Mouse (Mus musculus): Measurements from ENCODE around the gene Unc5b. TPM values are rescaled to one million over a fixed set of nuclear protein-coding genes. Genes with fewer than 3 reads are reported as not detected.

The Unc5b gene
- polyA plus RNA-seq, 1 experiment from 2014 or later = 10.0 TPM

- no peaks in the 10 kb centered on the region for H3K27me3 ChIP-seq
- no peak overlapping the region for H3K27ac ChIP-seq
- ATAC-seq (replicated peaks; ENCODE audit: low FRiP score) = no peak
- H3K4me2 ChIP-seq = no peak overlapping the region
- 81% methylated on average over 3 of the region's 3 CpGs for WGBS
- no peaks in the 10 kb centered on the region for H3K36me3 ChIP-seq
- H3K4me3 ChIP-seq (replicated peaks) = no peak overlapping the region
- no peak overlapping the region for H3K9ac ChIP-seq
- H3K4me1 ChIP-seq = no peaks in the 10 kb centered on the region
- no peaks in the 10 kb centered on the region for H3K9me3 ChIP-seq (replicated peaks)
These were observed 104.5 kb downstream of the Unc5b start for GRCm38 (mm10) chr10:60726896-60727295.

GRCm38 (mm10) chr10:60724496-60724895 is 106.9 kb downstream of the Unc5b start:
- WGBS = 81% methylated on average over 6 of the region's 6 CpGs
- Histone ChIP-seq H3K27ac (no peak overlapping the region), H3K36me3 (peaks cover 5% of the 10 kb centered on the region; the same call in 1 of the 2 replicates), H3K27me3 (no peaks in the 10 kb centered on the region), H3K4me1 (no peaks in the 10 kb centered on the region), H3K4me3 (replicated peaks) (no peak overlapping the region), H3K4me2 (no peak overlapping the region), H3K9me3 (replicated peaks) (no peaks in the 10 kb centered on the region), H3K9ac (no peak overlapping the region)
- no peak for ATAC-seq (replicated peaks; ENCODE audit: low FRiP score)

- no peak overlapping the region for H3K27ac ChIP-seq
- no peaks in the 10 kb centered on the region for H3K9me3 ChIP-seq (replicated peaks)
- peaks cover 10% of the 10 kb centered on the region for H3K36me3 ChIP-seq
- WGBS = 45% methylated on average over 1 of the region's 1 CpGs
- no peaks in the 10 kb centered on the region for H3K4me1 ChIP-seq
- no peaks in the 10 kb centered on the region for H3K27me3 ChIP-seq
- no peak overlapping the region for H3K4me2 ChIP-seq
- no peak overlapping the region for H3K4me3 ChIP-seq (replicated peaks)
- no peak for ATAC-seq (replicated peaks; ENCODE audit: low FRiP score)
- H3K9ac ChIP-seq = no peak overlapping the region
These were observed 108.0 kb downstream of the Unc5b start for GRCm38 (mm10) chr10:60723345-60723744.

GRCm38 (mm10) chr10:60721640-60722039 is 109.7 kb downstream of the Unc5b start:
- no peak overlapping the region for H3K4me2 ChIP-seq
- no peak for ATAC-seq (replicated peaks; ENCODE audit: low FRiP score)
- H3K27ac ChIP-seq = no peak overlapping the region
- 72% methylated on average over 12 of the region's 12 CpGs for WGBS
- no peak overlapping the region for H3K9ac ChIP-seq
- no peak overlapping the region for H3K4me3 ChIP-seq (replicated peaks)
- H3K36me3 ChIP-seq = peaks cover 12% of the 10 kb centered on the region
- no peaks in the 10 kb centered on the region for H3K9me3 ChIP-seq (replicated peaks)
- H3K27me3 ChIP-seq = no peaks in the 10 kb centered on the region
- no peaks in the 10 kb centered on the region for H3K4me1 ChIP-seq

- no peak overlapping the region for H3K4me3 ChIP-seq (replicated peaks)
- peaks cover 23% of the 10 kb centered on the region for H3K36me3 ChIP-seq
- no peaks in the 10 kb centered on the region for H3K9me3 ChIP-seq (replicated peaks)
- H3K9ac ChIP-seq = no peak overlapping the region
- no peaks in the 10 kb centered on the region for H3K4me1 ChIP-seq
- no peak overlapping the region for H3K4me2 ChIP-seq
- H3K27ac ChIP-seq = no peak overlapping the region
- H3K27me3 ChIP-seq = no peaks in the 10 kb centered on the region
- no peak for ATAC-seq (replicated peaks; ENCODE audit: low FRiP score)
- 74% methylated on average over 5 of the region's 5 CpGs for WGBS
These were observed 110.9 kb downstream of the Unc5b start for GRCm38 (mm10) chr10:60720461-60720860.

- Histone ChIP-seq H3K4me2 (no peak overlapping the region), H3K27ac (no peak overlapping the region), H3K9me3 (replicated peaks) (no peaks in the 10 kb centered on the region; the same call in 1 of the 2 replicates), H3K36me3 (peaks cover 39% of the 10 kb centered on the region), H3K9ac (no peak overlapping the region), H3K27me3 (no peaks in the 10 kb centered on the region), H3K4me1 (no peaks in the 10 kb centered on the region), H3K4me3 (replicated peaks) (no peak overlapping the region)
- 95% methylated on average over 2 of the region's 2 CpGs for WGBS
- no peak for ATAC-seq (replicated peaks; ENCODE audit: low FRiP score)
These were observed 112.9 kb downstream of the Unc5b start for GRCm38 (mm10) chr10:60718491-60718890.

GRCm38 (mm10) chr10:60716449-60716848 is 114.9 kb downstream of the Unc5b start:
- Histone ChIP-seq H3K4me3 (replicated peaks) (no peak overlapping the region), H3K4me2 (no peak overlapping the region), H3K27me3 (no peaks in the 10 kb centered on the region), H3K9me3 (replicated peaks) (no peaks in the 10 kb centered on the region; the same call in 1 of the 2 replicates), H3K27ac (no peak overlapping the region), H3K4me1 (no peaks in the 10 kb centered on the region), H3K9ac (no peak overlapping the region), H3K36me3 (peaks cover 43% of the 10 kb centered on the region)
- WGBS = 88% methylated on average over 3 of the region's 3 CpGs
- no peak for ATAC-seq (replicated peaks; ENCODE audit: low FRiP score)

Other genes with a start within 250 kb of the Unc5b start
- 0.62 and 0.66 TPM in 2 replicates for gene Cdh23, start 135.1 kb downstream of the Unc5b start, polyA plus RNA-seq (2015; fragmentation: Nextera tagmentation; extraction: Ambion mirVana)
- gene Slc29a3, start 78.8 kb downstream of the Unc5b start, polyA plus RNA-seq (2015; fragmentation: Nextera tagmentation; extraction: Ambion mirVana) = 13.4 and 15.5 TPM in 2 replicates